Mouse (Mus musculus) layer of hippocampus, adult 11-12 months (tissue): ENCODE data around the gene Csf3.
"Not testable (repeated sequence)": the region's sequence is repeated elsewhere in the genome, so short reads cannot be mapped to it uniquely, and the experiment has no call there.

Source experiments
- DNase-seq: peaks from one replicate; pipeline ENCODE4 v3.0.0; 2022; ENCODE audit warnings: low spot score

The Csf3 gene

DNA sequence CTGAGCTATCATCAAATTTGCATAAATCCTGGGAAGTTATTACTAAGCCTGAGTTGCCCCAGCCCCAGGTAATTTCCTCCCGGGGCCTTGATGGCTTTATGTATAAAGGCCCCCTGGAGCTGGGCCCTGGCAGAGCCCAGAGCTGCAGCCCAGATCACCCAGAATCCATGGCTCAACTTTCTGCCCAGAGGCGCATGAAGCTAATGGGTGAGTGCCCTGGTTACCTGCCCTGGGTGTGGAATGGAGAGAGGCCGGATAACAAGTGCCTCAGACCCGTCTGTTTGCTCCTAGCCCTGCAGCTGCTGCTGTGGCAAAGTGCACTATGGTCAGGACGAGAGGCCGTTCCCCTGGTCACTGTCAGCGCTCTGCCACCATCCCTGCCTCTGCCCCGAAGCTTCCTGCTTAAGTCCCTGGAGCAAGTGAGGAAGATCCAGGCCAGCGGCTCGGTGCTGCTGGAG, at the start of gene Csf3:
Csf3 (plus strand) TSS at position 51 of the 458 bp plus-strand sequence.
- no peak for DNase-seq

DNA sequence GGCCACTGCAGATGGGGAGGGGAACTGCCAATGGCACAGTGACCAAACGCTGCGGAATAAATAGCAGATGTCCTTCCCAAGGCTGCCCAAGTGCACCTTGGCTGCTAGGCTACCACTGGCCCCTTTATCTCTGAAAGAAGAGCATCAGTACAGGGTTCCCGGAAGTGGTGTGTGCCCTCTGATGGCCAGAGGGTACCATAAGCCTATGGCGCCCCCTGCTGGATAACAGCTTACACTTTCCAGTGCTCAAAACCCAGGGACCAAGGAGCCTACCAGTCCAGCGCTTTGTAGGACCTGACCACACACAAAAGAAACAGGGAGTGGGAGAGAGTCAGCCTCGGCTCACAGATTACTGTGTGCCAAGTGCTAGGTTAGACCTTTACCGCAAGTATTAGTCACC, 46.0 kb upstream of the Csf3 start:
- not testable (repeated sequence) for DNase-seq

DNA sequence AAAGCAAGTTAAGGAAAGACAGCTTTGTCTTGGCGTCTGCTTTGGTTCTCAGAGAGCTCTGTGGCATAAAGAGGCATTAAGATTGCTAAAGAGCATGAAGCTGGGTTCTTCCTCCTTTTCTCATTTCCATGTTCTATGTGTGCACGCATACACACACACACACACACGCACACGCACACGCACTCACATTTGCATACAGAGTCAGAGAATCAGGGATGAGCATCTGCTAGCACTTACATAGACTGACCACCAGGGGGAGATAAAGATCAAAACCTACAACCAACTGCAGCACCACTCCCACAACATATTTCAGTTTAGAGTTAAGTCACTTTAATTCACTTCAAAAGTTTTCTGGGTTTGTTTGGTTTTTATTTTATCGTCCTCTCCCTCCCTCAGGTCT, 40.5 kb upstream of the Csf3 start:
- peak; percentile 61 for DNase-seq

DNA sequence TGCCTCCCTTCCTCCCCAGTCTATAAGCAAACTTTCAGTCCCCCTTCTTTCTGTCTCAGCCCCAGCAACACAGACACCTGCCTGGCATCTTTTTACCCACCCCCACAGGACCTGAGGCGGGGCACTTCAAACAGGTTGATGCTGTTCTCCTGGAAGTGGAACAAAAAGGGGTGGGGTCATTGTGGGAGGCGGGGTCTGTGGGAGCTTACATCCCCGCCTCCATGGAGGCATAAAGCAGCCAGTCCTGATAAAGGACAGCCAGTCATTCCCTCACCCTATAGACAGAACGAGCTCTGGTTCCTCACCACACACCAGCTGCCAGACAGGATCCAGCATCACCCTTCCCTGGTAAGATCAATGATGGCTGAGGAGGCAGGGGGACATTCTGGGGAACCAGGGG, 37.0 kb upstream of the Csf3 start, which contains the start of gene Gsdma:
Gsdma (plus strand) TSS at position 261 of the 400 bp plus-strand sequence.
- DNase-seq, result no peak

DNA sequence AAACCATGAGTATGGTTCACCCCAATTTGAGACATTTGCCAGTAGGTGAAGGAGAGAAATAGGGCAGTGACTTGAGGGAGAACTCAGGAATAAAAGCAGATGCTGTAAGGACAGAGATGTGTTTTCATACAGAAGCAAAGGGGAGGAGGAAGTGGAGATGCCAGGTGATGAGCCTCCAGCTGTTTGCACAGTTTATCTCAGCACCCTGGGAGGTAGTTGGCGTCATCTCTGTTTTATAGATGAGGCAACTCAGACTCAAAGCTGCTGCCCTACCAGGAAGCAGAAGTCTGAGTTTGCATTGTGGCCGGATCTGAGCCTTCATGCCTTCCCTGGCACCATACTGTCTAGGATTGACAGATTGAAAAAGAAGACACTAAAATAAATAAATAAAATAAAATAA, 32.1 kb upstream of the Csf3 start:
- no peak for DNase-seq

DNA sequence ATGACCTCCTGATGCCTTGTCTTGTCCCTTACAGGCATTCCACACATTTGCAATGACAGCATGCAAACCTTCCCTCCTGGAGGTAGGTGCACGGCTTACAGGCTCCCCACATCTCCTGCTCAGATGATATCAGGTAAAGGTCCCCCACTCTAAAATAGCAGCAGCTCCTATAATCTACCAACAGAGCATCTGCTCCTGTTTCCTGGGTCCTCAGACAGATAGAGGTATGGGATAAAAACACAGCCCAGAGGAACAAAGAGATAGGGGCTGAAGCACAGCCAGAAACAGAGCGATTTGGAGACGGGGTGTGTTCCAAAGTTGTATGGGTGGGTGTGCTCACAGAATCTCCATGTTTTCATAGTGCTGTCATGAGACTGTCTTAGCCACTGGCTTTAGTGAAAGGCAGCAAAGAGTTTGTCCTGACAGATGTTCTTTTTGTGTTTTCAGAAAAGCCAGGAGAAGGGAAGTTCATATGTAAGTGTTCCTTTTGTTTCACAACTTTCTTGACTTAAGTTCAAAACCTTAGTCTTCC, 29.7 kb upstream of the Csf3 start:
- DNase-seq, result no peak

DNA sequence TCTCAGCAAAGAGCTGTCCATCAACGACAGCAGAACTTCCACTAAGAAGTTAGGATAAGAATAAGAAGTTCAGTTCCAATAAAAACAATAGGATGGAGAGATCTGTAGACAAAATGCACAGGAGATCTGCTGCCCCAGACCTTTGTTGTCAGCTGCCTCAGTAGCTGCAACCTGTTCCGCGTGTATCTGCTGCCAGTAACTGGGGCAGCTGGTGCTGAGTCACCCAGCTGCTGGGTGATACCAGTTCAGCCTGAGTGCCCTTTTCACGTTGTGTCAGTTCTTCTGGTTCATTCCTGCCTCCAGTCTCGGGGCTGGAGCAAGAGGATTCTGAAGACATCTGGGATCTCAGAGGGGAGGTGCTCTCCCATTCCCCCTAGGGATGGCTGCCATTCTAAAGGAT, 29.2 kb upstream of the Csf3 start:
- no peak for DNase-seq

DNA sequence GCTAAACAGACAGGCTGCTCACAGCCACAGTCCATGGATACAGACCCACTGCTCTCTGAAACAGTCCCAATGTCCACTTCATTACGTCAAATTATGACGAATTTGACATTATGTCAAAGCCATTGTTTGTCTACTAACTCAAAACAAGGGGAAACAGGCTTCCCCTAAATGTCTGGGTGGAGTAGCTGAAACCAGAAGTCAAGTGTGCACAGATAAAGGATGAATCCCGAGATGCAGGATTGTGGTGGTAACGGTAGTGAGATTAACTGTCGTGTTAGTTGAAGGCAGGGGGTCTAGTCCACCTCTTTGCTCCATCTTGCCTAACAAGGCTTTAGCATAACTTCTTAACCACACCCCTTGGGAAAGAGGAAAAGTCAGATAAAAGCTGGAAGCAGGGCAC, 28.6 kb upstream of the Csf3 start:
- DNase-seq, result no peak

DNA sequence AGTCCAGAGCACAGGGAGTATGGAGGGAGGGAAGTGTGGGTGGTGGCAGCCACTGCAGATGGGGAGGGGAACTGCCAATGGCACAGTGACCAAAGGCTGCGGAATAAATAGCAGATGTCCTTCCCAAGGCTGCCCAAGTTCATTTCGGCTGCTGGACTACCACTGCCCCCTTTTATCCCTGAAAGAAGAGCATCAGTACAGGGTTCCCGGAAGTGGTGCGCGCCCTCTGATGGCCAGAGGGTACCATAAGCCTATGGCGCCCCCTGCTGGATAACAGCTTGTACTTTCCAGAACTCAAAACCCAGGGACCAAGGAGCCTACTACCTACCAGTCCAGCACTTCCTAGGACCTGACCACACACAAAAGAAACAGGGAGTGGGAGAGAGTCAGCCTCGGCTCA, 27.9 kb upstream of the Csf3 start:
- peak; percentile 71 for DNase-seq

DNA sequence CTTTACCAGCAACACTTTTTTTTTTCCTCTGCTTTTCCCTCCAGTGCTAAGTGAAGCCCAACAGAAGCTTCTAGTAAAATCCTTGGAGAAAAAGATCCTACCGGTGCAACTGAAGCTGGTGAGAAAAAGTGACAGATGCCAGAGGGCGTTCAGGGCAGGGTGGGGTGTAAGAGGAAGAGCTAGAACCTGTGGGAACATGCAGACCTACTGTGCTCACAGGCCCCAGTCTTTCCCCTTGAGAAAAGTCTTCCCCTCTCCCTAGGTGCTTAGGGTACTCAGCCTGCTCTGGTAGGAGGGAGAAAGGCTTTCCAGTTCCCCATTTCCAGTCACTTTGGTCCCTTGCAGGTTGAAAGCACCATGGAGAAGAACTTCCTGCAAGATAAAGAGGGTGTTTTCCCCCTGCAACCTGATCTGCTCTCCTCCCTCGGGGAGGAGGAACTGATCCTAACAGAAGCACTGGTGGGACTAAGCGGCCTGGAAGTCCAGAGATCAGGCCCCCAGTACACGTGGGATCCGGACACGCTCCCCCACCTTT, 25.2 kb upstream of the Csf3 start:
- no peak for DNase-seq

DNA sequence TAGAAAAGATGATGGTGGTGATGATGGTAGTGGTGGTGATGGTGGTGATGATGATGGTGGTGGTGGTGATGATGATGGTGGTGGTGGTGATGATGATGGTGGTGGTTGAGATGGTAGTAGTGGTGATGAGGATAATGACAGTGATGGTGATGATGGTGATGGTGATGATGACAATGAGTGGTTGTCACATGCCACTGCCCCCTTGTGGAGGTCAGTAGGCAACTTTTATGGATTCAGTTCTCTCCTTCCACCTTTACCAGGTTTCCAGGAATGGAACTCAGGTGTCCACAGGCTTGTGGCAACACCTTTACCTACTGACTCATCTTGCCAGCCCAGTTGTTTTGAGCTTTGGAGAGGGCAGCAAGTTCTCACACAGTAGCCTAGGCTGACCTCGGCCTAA, 21.0 kb upstream of the Csf3 start:
- DNase-seq, result no peak

DNA sequence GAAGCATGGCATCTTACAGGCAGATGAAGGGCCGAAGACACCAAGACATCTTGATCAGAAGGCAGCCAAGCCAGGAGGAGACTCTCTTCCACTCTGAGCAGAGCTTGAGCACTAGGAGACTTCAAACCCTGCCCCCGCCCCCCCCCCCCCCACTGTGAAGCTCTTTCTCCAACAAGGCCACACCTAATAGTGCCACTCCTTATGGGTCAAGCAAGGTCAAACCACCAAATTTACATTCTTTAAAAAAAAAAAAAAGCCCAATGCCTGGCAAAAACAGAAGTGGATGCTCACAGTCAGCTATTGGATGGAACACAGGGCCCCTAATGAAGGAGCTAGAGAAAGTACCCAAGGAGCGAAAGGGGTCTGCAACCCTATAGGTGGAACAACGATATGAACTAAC, 20.5 kb upstream of the Csf3 start:
- not testable (repeated sequence) for DNase-seq

DNA sequence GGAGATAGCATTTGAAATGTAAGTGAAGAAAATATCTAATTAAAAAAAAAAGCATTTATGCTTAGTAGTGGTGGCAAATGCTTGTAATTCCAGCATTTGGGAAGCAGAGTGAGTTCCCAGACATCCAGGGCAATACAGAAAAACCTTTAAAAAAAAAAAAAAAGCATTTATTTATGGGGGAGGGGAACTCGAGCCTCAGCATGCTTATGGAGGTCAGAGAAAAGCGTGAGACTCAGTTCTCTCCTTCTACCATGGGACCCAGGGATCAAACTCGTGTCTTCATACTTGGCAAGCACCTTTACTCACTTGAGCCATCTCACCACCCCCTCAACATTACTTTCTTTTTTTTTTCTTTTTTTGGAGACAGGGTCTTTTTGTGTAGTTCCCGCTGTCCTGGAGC, 19.9 kb upstream of the Csf3 start:
- DNase-seq, result no peak

DNA sequence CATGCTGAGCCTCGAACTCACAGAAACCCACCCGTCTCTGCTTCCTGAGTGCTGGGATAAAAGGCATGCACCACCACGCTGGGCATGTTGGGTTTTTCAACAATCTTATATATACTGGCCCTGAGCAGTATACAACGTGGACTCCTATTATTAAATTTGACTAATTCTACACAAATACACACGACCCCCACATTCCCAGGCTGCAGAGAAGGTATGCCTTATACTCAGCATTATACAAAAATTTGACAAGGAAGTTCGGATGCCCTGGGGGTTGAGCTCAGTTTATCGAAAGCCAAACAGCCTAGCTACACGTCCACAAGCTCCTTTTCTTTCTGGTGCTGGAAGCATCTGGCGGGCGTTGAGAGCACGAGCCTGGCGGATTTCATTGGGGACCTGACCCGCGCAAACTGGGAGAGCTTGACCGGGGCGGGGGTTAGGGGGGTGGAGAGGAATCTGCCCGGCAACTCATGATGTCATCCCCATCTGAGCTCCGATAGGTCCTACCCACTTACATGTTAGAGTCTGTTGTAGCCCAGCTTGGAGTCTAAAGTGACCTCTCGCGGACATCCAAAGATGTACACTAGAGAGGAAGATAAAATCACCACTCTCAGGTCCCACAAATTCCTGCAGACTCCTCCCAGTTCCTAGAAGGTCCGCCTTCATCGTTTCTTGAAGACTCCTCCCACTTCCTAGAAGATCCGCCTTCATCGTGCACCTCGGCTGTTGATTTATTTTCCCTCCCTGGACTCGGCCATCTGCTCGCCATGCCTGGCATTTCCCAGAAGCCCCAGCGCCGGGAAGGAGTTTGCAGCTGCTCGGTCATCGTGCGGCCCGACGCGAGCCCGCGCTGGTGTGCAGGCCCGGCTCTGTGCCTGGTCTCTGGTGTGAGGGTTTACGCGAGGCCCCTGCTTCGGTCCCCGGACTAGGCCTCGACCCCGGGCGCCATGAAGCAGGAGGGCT, 19.0 kb upstream of the Csf3 start, which contains the start of gene Psmd3:
Psmd3 (plus strand) TSS at position 769 of the 960 bp plus-strand sequence.
- peak; percentile 97 for DNase-seq

DNA sequence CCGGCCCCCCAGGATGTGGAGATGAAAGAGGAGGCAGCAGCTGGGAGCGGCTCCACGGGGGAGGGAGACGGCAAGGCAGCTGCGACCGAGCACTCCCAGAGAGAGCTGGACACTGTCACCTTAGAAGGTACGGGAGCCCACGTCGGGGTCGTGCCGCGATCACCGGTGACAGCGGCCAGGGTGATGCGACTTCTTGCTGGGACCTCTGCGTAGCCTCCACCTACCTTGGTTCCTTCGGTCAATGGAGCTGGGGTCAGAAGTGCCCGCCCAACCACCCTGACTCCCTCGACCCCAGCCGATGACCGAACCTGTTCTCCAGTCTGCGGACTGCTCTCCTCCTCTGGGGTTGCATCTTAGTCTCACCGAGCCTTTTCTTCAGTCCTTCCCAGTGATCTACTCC, 18.3 kb upstream of the Csf3 start:
- no peak for DNase-seq

DNA sequence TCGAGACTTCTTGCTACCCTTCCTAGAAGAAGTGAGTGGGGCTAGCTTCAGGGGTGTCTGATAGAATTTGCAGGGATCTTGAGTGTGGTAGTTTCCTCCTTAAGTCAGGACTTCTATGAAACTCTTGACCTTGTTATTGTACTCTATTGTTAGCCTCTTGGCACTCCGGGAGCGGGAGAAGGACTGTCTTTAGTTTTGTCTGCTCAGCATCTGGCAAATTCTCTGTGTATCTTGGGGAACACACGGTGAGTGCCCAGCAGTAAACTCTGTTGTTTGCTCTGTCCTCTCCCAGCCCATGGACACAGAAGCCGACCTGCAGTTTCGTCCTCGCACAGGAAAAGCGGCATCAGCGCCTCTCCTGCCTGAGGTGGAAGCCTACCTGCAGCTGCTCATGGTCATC, 15.4 kb upstream of the Csf3 start:
- no peak for DNase-seq

DNA sequence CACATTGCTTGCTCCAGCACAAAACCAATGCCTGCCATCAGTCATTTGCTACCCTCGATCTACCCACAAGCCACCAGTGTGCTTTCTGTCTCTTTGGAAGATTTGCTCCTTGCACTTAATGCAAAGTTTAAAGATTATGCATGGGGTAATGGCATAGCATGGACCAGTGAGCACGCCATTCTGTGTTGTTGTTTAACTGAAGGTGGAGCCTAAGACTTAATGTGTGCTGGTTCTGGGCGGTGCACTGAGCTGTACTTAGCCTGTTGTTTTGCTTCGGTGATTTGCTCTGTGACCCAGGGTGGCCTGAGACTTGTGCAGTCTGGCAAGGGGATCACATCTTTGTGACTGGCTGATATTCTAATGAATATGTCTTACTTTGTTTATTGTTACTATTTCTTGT, 14.1 kb upstream of the Csf3 start:
- no peak for DNase-seq

DNA sequence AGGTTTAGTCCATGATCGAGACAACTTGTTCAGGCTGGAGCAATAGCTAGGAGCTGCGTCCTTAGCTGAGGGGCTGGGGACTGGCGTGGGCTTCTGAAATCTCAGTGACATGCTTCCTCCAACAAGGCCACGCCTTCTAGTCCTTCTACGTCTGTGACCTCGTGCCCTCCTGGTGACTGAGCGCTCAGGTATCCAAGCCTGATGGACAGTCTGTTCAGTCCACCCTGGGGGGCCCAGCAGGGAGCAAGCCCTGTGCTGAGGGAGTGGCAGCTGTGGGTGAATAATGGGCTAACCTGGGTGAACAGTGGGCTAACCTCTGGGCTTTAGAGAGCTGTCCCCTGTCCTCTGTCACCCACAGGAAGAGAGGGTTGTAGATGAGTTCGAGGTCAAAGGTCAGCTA, 13.1 kb upstream of the Csf3 start:
- no peak for DNase-seq

DNA sequence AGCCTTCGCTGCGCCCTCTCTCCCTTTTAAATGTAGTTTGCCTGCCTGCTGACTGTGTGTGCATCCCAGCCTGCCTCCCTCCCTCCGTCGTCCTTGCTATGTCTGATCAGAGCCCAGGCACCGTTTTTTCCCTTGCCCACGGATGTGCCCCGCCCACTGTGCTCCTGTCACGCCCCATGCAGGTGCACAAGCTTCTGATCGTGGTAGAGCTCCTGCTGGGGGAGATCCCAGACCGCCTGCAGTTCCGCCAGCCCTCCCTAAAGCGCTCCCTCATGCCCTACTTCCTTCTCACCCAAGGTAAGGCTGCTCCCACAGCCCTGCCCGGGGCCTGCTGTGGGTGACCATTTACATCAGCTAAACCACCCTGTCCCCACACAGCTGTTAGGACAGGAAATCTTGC, 7.9 kb upstream of the Csf3 start:
- DNase-seq, result no peak

DNA sequence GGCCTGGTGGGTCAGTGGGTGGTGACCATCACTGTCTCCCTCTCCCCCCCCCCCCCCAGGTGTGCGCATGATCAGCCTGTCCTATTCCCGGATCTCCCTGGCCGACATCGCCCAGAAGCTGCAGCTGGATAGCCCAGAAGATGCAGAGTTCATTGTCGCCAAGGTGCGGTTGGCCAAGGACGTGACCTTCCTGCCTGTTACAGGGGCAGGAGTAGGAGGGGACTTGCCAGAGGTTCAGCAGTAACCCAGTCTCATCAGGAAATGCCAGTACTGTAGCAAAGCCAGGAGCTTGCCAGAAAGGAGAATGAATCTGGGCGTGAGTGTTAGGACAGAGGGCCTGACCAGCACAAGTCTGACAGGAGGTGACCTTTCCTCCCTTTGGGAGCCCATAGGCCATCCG, 7.3 kb upstream of the Csf3 start:
- no peak for DNase-seq

DNA sequence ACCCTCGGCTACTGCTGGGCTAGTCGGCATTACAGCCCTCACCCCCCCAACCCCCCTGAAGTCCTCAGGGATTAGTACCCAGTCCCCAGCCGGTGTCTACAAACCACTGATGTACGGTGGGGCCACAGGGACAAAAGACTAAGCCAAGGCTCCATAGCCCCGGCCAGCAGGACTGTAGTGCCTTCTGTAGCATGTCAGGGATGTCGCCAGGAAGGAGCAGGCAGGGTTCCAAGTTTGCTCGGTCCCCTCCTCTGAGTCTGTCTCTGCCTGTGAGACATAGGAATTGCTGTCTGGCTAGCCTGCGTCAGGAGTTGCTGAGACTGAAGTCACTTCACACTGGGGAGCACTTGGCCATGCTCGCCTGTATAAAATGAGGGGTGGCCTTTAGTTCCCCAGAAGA, 6.8 kb upstream of the Csf3 start:
- no peak for DNase-seq

DNA sequence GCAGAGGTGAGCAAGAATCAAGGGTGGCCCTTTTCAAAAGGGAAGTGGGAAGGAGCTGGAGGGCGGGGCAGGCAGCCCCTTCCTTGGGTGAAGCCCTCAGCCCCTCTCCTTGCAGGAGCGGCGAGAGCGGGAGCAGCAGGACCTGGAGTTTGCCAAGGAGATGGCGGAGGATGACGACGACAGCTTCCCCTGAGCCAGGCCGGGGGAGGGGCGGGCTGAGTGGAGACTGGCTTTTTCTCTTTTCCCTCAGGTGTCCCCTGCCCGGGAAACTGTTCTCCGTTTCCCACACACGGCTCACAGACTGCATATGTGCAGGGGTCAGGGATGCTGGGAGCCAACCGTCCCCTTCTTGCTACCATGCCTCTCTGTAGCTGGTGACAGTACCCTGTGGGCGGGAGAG, 5.7 kb upstream of the Csf3 start:
- no peak for DNase-seq
